Mouse (Mus musculus) layer of hippocampus, postnatal 10 days (tissue): ENCODE measurements around the gene Ap3d1. TPM values are rescaled to one million over a fixed set of nuclear protein-coding genes. Genes with fewer than 3 reads are reported as not detected.
A peak's percentile ranks its signal among the peaks of the same experiment; 100 is the strongest.

Experiments
- DNase-seq, 2 experiments: peaks; one replicate each; pipeline ENCODE4 v3.0.0; 2021; ENCODE audit warnings: low spot score in 2 of 2
- long read RNA-seq: library from polyadenylated mRNA; stranded (forward); transcript quantifications from one replicate; pipeline ENCODE4 v2.0.0, GENCODE M21; 2023
- total RNA-seq, 2 experiments: library from RNA; stranded (reverse); gene quantifications; 2 replicates each; pipeline ENCODE4 v1.2.3; 2021

Ap3d1 gene
- total RNA-seq, result 100 to 1,000 TPM; 135 to 139 TPM
- long read RNA-seq, full-length matches to known transcripts, result 10 of 41 reads
- long read RNA-seq, partial matches to known transcripts, result 28 of 41 reads
- long read RNA-seq, other reads (novel, unspliced or antisense), result 3 of 41 reads

DNA sequence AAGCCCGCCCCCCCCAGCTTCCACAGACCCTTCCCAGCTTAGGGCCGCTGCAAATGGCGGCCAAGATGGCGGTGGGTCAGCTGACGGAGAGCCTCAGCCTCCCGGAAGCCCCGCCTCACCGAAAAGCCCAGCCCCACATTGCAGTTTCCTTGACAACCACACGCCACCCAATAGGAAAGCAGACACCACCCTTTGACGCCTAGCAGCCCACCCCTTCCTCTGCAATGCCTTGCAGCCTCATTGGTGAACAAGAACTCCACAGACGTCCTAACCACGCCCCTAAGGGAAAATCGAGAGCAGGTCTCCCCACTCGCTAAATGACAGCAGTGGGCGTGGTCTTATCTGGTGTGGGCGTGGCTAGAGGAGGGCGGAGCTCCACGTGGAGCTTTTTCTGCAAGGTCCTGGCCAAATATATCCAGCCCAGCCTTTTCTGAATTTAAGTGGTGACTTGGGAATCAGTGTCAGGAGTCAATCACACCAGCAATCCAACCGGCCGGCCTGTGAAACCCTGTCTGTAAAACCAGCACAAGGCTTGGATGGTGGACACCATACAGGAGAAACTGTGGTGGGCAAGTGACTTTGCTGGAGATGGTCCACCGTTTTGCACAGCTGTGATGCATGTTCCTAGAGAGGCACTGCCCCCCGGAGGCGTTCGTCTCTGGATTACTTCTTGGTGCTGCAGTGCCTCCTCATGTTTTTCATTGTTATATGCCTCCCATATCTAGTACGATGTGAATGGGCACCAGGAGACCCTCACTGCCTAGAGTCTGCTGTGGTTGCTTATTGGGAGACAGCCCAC lies at the start of gene Ap3d1:
Ap3d1 (minus strand) TSS at position 85 of the 799 bp plus-strand sequence.
- peak; percentile 97 to 98 for DNase-seq

DNA sequence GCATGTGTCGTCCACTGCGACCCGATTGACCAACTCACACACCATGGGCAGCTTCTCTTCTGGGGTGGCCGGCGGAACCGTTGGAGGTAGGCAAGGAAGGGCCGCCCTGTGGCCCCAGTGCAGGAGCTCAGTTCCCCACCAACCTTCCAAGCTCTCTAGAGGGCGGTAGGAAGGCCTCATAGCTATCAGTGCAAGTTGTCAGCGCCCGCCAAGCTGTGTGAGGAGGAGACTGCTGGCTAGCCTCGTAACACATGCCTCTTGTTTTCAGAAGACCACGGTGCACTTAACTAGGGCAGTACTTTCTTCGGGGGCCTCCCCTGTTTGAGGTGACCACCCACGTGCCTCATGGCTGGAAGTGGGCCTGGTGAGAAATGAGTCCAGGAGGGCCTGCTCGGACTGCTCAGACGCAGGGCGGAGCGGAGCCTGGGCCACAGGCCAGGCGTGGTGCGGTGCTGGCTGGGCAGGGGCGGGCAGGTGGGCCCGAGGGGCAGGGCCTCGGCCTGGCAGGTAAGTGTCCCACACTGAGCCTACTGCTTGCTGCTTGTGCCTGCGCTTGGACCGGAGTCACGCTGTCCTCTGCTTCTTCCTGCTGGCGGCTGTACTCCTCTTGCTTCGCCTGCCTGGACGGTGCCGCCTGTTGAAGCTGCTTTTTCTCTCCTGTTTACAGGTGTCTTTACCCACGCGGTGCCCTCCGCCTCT lies 49.6 kb upstream of the Ap3d1 start:
- no peak for DNase-seq

DNA sequence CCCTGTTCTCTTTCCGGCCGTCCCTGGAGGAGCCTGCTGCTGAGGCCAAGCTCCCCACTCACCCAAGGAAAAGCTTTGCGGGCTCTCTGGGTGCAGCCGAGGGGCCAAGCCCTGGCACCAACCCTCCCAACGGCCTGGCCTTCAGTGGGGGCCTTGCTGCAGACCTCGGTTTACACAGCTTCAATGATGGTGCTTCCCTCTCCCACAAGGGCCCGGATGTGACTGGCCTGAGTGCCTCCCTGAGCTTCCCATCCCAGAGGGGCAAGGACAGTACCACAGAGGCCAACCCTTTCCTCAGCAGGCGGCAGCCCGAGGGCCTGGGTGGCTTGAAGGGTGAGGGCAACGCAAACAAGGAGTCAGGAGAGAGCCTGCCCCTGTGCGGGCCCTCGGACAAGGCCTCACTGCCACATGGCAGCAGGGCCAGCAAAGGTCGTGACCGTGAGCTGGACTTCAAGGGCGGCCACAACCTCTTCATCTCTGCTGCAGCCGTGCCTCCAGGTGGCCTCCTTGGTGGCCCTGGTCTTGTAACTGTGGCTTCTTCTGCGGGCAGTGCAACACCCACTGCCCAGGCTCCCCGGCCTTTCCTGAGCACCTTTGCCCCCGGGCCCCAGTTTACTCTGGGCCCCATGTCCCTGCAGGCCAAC lies 48.8 kb upstream of the Ap3d1 start:
- DNase-seq, result no peak

DNA sequence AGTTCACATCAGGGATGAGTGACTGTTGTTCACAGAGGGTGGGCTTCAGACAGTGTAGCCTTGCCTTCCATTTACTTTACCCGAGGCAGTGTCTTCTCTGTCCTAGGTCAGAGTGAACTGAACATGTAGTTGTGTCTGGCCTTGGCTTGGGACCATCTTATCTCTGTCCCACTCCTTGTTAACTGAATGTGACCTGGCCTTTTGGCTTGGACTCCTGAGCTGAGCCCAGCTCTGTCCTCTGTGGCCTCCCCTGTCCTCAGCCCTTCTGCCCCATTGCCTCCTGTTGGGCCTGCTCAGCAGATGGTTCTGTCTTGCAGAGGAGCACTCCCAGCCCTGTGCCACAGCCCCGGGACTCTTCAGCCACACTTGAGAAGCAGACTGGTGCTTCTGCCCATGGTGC lies 45.5 kb upstream of the Ap3d1 start:
- DNase-seq, result no peak

DNA sequence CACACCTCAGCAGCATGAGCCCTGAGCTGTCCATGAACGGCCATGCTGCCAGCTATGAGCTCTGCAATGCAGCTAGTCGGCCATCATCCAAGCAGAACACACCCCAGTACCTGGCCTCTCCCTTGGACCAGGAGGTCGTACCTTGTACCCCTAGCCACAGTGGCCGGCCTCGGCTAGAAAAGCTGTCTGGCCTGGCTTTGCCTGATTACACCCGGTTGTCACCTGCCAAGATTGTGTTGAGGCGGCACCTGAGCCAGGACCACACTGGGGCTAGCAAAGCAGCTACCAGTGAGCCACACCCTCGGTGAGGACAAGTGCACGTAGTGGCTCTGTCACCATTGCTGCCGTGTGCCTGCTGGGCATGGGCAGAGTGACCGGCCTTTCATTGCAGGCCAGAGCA lies 43.9 kb upstream of the Ap3d1 start:
- DNase-seq, result no peak

DNA sequence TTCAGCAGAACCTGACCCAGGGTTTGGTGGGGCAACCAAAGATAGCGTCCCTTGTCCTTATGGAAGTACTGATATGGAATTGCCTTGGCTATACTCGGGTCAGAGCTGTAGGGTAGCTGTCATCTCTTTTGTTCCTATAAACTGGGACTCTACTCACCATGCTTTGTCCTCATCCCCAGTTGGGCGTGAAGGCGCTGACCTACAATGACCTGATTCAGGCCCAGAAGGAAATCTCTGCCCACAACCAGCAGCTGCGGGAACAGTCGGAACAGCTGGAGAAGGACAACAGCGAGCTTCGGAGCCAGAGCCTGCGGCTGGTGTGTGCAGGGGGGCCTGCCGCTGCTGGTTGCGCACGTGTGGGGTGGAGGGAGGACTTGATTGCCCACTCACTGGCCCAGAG lies 42.8 kb upstream of the Ap3d1 start:
- no peak for DNase-seq

DNA sequence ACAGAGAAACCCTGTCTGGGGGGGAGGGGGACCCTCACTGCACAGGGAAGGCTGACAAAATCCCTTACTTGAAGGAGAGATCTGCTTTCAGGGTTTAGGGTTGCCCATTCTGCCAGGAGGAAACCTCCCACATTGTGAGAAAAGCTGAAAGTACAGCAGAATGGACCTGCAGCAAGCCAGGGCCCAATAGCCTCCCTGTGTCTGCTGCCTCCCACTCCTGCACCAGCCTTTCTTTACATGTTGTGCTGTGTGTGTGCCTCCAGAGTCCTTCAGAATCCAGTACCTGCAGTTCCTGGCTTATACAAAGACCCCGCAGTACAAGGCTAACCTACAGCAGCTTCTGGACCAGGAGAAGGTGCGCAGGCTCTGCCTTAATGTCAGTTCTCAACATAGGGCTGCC lies 42.2 kb upstream of the Ap3d1 start:
- no peak for DNase-seq

DNA sequence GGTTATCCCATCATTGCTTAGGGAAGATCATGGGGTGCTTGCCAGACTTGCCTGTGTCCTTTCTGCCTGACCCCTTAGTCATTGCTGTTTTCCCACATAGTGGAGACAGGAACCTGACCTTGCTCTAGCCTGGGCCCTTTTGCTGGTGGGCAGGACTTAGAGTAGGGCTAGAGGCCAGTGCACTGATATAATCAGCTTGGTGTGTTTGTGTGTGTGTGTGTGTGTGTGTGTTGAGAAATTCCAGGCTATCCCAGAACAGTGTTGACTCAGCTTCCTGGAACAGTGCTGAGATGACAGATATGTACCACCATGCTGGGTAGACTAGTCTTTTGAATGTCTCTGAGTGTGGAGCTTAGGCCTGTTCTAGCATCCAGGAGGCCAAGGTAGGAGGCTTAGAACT lies 37.5 kb upstream of the Ap3d1 start:
- DNase-seq, result no peak

DNA sequence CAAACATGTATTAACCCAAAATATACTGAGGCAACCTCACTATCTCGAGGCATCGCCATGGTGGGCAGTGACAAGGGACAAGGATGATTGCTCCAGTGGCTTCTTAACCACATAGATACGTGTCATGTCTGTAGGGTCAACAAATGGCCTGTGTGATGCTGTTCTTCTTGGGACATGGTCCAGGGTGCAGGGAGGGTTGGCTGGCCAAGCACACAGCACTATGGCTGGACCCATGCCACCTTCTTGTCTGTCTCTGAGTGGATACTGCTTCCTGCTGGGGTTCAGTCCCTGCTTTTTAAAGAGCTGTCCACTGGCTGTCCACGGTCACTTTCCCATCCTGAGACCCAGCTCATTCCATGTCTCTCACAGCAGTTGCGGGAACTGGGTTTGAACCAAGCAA lies 35.1 kb upstream of the Ap3d1 start:
- no peak for DNase-seq

GRCm38 (mm10) chr10:80776358-80776869 lies 34.4 kb upstream of the Ap3d1 start:
- DNase-seq, result no peak

GRCm38 (mm10) chr10:80775731-80776130 lies 33.7 kb upstream of the Ap3d1 start:
- no peak for DNase-seq

- DNase-seq, result no peak
Measured at GRCm38 (mm10) chr10:80774981-80775380, 32.9 kb upstream of the Ap3d1 start.

DNA sequence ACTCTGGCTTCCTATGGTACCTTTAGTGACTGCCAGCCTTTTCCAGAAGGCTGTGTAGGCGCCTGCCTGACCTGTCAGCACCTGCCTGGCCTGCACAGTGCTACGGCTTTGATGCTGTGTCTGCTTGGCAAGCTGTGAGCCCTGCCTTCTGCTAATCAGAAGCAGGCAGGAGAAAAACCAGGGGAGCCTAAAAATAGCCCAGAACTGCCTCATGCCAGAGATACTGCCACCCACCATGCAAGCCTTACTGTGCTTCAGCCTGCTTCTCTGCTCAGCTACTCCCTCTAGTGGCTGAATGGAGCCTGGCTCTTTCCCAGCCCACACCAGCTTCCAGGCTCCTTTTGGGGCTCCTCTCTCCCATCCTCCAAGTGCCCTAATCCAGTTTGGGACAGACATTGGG lies 32.5 kb upstream of the Ap3d1 start:
- peak; percentile 90 for DNase-seq

- no peak for DNase-seq
Measured at GRCm38 (mm10) chr10:80773816-80774215, 31.8 kb upstream of the Ap3d1 start.

- DNase-seq, result no peak
Measured at GRCm38 (mm10) chr10:80768365-80768764, 26.3 kb upstream of the Ap3d1 start.

DNA sequence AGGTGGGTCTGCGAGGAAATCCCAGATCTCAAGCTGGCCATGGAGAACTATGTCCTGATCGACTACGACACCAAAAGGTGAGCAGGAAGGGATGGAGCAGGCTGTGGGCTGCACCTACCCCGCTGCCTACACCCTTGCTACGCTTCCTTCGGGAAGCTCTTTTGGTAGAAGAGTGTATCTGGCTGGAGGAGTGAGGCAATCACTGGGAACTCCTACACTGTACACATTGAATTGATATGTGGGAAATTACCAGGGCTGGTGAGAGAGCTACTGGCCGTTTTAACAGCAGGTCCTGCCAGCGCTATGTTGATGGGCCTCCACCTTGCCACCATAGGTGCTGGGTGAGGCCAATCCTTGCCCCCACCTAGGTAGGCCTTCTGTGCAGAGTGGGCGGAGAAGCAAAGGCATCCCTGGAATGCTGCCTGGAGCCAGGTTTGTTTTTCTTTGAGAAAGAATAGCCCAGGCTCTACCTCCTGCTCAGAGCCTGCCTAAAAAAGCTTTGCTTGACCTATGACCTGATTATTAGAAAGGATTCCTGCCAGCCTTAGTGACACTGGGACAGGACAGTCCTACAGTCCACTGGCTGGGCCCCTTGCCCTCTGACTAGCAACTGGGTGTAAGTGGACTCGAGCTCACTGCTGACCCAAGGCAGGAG lies 24.2 kb upstream of the Ap3d1 start:
- DNase-seq, result no peak

DNA sequence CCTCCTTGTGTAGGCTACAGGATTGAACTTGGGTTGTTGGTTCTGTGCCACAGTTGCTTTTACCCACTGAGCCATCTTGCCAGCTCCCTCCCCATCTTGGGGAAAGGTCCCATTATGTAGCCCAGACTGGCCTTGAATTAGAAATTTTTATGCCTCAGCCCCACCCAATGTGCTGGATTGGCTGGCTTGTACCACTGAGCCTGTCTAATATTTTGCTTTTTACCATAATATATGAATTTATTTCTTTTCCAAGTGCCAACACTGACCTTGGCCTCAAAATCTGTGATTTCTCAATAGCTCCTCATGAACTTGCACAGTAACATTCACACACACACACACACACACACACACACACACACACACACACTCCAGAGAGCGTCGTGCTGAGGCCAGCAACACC lies 23.7 kb upstream of the Ap3d1 start:
- no peak for DNase-seq

DNA sequence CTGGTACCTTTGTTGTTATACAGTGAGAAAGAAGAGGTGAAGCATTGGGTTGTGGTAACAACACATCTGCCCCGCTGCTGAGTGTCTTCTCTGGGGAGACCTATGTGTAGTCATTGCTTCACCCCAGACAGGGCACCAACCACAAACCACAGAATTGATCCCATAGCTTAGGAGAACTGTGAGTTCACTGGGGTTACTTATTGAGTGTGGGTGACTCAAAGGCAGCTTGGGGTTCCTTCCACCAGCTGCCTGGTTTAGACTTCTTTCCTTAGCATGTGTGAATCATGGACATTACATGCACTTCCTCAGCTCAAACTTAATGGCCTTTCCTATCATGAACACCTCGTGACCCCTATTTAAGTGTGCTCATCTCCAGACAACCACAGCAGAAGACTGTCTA lies 21.4 kb upstream of the Ap3d1 start:
- DNase-seq, result no peak

DNA sequence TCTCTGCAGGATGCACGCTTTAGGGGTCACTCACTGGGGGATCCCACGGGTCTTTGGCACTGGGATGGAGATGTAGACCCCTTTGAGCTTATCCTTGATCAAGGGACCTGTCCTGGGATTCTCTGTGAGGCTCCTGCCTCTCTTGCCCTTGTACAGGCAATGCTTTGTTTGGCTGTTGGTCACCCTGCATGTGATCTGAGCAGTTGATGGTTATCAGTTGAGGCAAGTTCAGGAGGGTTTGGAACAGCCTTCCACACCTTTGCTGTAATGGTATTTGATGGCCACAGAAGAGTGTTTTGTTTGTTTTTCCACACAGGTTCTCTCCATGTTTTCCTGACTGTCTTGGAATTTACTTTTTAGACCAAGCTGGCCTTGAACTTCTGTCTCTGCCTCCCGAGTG lies 19.8 kb upstream of the Ap3d1 start:
- DNase-seq, result no peak

DNA sequence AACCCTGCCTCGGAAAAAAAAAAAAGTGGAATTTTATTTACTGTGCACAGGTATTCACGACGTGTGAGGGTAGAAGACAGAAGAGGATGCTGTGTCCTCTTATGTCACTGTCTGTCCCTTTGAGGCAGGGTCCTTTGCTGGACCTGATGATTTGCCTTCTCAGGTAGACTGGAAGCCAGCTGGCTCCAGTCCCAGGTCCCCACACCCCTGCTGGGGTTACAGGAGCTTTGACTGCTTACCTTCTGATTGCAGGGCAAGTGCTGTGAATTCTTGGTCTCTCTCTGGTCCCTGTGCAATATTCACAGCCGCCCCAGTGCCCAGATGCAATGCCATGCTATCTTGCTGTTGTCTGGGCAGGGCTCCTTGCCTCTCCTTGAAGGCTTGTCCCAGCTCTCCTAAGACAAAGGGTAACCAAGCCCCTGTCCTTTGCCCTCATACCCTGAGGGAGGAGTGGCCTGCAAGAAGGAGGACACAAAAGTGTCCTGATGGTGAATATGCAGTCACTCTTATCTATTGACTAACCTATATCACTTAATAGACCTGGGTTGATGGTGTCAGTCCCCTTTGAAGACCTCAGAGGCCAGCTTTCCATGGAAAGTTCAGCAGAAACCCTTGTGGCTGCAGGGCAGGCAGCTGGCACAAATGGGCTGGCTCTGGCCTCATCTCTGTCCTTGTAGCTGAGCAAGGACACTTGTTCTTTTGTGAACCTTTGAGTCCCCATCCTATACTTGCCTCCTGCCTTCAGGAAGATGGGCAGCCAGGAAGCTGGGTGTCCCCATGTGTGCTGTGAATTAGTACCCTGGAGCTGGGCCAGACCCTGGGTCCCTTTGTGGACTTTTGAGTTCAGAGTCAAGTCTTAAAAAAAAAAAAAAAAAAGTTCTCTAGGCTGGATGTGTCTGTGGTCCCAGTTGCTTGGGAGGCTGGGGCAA lies 18.8 kb upstream of the Ap3d1 start:
- no peak for DNase-seq
